Mouse (Mus musculus): ENCODE data around the gene Tmem243. TPM values are rescaled to one million over a fixed set of nuclear protein-coding genes. Genes with fewer than 3 reads are reported as not detected.

The Tmem243 gene
- polyA plus RNA-seq (2014; fragmentation: Nextera tagmentation; extraction: Ambion mirVana), result 31.2 and 37.5 TPM in 2 replicates

DNA sequence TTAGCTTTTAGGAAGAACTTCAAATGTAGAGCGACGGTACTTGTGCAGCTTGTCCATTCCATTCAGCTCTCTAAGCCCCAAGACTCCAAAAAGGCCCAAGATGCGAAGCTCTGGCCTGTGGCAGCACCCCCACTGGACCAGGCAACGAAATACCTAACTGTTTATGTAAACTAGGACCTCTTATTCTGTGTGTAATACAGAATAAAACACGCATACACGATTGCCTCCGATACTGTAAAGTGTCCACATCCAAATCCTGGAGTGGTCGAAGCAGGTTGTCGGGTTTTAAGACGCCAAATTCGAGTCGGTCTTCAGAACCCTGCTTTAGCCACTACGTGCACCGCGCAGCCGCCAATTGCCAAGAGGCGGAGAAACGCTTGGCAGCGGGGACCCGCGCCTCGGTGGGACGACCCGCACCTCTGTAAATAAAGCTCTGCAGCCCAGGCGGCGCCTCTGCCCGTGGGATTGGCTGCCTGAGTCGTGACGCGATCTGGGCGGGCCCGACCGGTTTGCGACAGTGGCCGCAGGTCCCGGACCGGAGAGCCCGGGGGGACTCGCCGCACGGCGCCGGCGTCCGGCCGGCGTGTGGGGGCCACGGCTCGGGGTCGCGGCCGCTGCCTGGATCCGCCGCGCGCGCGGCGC is at the start of gene Tmem243:
Gene Tmem243 (plus strand): TSS at position 462 of the 642 bp plus-strand sequence.
- Histone ChIP-seq H3K36me3 (ENCODE audit: insufficient read depth) (no peaks in the 10 kb centered on the region), H3K9ac (peak within 1 kb of the TSS; percentile 75), H3K9me3 (ENCODE audit: low read depth, low read length) (peaks cover 3% of the 10 kb centered on the region; the same call in 1 of the 2 replicates), H3K27ac (ENCODE audit: low read depth) (peak within 1 kb of the TSS; percentile 87), H3K27me3 (ENCODE audit: insufficient read depth, low read length) (peaks cover 4% of the 10 kb centered on the region), H3K4me1 (ENCODE audit: insufficient read depth) (no peaks in the 10 kb centered on the region), H3K4me2 (peak within 1 kb of the TSS; percentile 70), H3K4me3 (ENCODE audit: low read depth, low read length) (peak within 1 kb of the TSS; percentile 85)
- ATAC-seq (ENCODE audit: insufficient read depth) (peak; percentile 96), DNase-seq (peak; percentile 94)
- WGBS, result under 1% methylated on average over 59 of the region's 59 CpGs
- peak; percentile 1; the same call in 1 of the 2 replicates for TF ChIP-seq CTCF (IDR thresholded peaks at IDR 0.05; ENCODE audit: low read depth)

DNA sequence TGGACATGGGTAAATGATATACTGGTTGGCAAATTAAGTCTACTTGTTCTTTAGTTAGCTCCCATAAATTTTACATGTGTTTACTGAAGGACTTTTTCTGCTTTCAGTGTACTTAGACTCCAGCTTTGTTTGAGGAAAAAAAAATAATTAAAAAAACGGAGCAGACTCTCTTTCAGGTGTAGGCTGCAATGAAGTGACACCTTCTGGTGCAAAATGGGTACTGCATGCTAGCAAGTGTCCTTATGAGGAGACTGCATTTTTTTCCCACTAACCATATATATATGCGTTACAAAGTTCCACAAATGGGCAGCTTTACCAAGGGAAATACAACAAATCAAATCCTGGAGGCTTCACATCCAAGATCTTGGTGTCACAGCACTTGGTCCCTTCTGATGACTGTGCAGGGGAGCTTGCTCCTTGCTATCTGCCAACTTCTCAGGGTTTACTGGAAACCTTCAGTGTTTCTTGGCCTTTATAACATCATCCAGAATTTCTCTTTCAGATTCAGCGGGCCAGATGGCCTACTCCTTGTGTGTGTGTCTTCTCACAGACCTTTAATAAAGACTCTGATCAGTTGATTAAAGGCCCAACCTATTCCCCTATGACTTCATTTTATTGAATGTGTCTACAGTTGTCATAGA is 44.3 kb upstream of the Tmem243 start:
- H3K4me1 ChIP-seq (ENCODE audit: insufficient read depth), result no peaks in the 10 kb centered on the region
- DNase-seq (peak; percentile 87), ATAC-seq (ENCODE audit: insufficient read depth) (peak; percentile 69)
- H3K27ac ChIP-seq (ENCODE audit: low read depth), result no peak overlapping the region
- no peak overlapping the region for H3K4me3 ChIP-seq (ENCODE audit: low read depth, low read length)
- no peaks in the 10 kb centered on the region for H3K36me3 ChIP-seq (ENCODE audit: insufficient read depth)
- 28% methylated on average over 3 of the region's 3 CpGs for WGBS
- H3K4me2 ChIP-seq, result no peak overlapping the region
- no peak overlapping the region for H3K9ac ChIP-seq
- no peaks in the 10 kb centered on the region for H3K27me3 ChIP-seq (ENCODE audit: insufficient read depth, low read length)
- peak; percentile 80 for TF ChIP-seq CTCF (IDR thresholded peaks at IDR 0.05; ENCODE audit: low read depth)
- no peaks in the 10 kb centered on the region for H3K9me3 ChIP-seq (ENCODE audit: low read depth, low read length)

DNA sequence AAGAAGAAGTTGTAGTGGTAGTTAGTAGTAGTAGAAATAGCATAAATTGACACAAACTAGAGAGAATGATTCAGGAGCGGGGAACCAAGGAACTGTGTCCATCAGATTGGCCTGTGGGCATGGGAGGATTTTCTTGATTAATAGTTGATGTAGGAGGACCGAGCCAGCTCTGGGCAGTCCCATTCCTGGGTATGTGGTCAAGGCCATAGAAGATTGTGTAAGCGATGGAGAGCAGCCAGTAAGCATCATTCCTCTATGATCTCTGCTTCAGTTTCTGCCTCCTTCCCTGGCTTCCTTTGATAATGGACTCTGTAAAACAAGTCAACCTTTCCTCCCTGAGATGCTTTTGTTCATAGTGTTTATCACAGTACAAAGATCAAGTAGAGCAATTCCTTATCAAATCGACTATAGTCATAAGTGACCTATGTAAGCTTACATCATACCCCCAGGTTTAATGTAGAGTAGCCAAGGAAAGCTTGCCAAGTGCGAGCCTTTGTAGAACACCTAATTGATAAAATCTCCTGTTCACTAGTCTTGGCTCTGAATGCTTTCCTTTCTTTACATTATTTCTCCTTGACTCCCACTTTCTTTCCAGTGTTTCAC is 43.1 kb upstream of the Tmem243 start:
- WGBS, result 76% methylated on average over 5 of the region's 5 CpGs
- no peak overlapping the region for H3K4me3 ChIP-seq (ENCODE audit: low read depth, low read length)
- DNase-seq, result no peak
- H3K9me3 ChIP-seq (ENCODE audit: low read depth, low read length), result no peaks in the 10 kb centered on the region
- H3K27me3 ChIP-seq (ENCODE audit: insufficient read depth, low read length), result no peaks in the 10 kb centered on the region
- H3K36me3 ChIP-seq (ENCODE audit: insufficient read depth), result no peaks in the 10 kb centered on the region
- no peak for ATAC-seq (ENCODE audit: insufficient read depth)
- H3K9ac ChIP-seq, result no peak overlapping the region
- no peaks in the 10 kb centered on the region for H3K4me1 ChIP-seq (ENCODE audit: insufficient read depth)
- no peak overlapping the region for H3K4me2 ChIP-seq
- H3K27ac ChIP-seq (ENCODE audit: low read depth), result no peak overlapping the region
- TF ChIP-seq CTCF (IDR thresholded peaks at IDR 0.05; ENCODE audit: low read depth), result no peak

DNA sequence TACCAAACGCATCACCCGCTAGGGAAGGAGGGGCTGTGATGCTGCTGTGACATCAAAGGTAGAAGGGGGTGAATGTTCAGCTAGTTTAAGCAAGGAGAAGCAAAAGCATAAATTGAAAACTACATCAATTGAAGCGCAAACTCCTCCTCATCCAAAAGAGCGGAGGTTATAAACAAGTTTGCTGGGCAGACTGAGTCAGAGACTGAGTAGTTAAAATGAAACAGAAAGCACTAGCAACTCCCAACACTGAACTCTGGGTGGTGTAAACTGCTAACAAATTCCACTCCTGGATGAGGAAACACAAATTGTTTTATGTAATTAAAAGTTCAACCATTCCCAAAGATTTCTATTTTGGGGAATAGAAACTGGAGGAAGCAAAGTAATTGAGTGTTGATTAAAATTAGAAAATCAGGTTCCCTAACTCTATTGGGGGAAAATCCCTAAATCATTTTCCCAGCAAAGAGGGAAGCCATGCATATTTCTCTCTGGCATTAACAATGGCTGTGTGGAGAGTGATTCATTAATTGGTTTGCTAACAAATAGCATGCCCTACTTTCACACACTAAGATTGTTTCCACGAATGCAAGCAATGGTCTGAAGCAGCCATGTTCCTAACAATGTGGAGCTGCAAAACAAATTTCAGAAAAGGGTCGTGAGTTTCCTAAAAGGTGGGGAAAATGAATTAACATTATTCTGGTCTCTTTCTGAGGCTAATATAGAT is 41.0 kb upstream of the Tmem243 start:
- no peaks in the 10 kb centered on the region for H3K36me3 ChIP-seq (ENCODE audit: insufficient read depth)
- H3K4me3 ChIP-seq (ENCODE audit: low read depth, low read length), result no peak overlapping the region
- TF ChIP-seq CTCF (IDR thresholded peaks at IDR 0.05; ENCODE audit: low read depth), result no peak
- no peak for ATAC-seq (ENCODE audit: insufficient read depth)
- WGBS, result 66% methylated on average over 6 of the region's 6 CpGs
- no peaks in the 10 kb centered on the region for H3K27me3 ChIP-seq (ENCODE audit: insufficient read depth, low read length)
- no peaks in the 10 kb centered on the region for H3K4me1 ChIP-seq (ENCODE audit: insufficient read depth)
- DNase-seq, result no peak
- H3K27ac ChIP-seq (ENCODE audit: low read depth), result no peak overlapping the region
- H3K4me2 ChIP-seq, result no peak overlapping the region
- H3K9ac ChIP-seq, result no peak overlapping the region
- H3K9me3 ChIP-seq (ENCODE audit: low read depth, low read length), result no peaks in the 10 kb centered on the region

DNA sequence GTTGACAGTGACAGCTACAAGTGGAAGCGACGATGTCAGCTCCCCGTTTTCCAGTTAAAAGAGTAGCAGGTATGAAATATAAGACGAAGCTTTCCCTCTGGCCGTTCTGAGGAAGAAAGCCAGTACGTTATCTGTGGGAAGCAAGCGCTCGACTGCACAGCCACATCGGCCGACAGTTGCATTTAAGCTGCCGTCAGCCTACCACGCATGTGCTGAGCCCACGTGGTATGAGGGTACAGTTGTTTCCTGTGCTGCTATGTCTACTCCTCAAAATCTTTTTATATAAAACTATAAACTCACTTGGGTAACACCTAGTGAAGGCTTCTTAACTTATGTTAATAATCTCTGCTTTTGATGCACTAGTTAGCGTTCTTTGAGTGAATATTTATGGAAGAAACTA is 40.2 kb upstream of the Tmem243 start:
- Histone ChIP-seq H3K36me3 (ENCODE audit: insufficient read depth) (no peaks in the 10 kb centered on the region), H3K27me3 (ENCODE audit: insufficient read depth, low read length) (no peaks in the 10 kb centered on the region), H3K9ac (no peak overlapping the region), H3K27ac (ENCODE audit: low read depth) (no peak overlapping the region), H3K4me1 (ENCODE audit: insufficient read depth) (no peaks in the 10 kb centered on the region), H3K9me3 (ENCODE audit: low read depth, low read length) (no peaks in the 10 kb centered on the region), H3K4me2 (no peak overlapping the region), H3K4me3 (ENCODE audit: low read depth, low read length) (no peak overlapping the region)
- 82% methylated on average over 14 of the region's 14 CpGs for WGBS
- no peak for TF ChIP-seq CTCF (IDR thresholded peaks at IDR 0.05; ENCODE audit: low read depth)
- DNase-seq (no peak), ATAC-seq (ENCODE audit: insufficient read depth) (no peak)

DNA sequence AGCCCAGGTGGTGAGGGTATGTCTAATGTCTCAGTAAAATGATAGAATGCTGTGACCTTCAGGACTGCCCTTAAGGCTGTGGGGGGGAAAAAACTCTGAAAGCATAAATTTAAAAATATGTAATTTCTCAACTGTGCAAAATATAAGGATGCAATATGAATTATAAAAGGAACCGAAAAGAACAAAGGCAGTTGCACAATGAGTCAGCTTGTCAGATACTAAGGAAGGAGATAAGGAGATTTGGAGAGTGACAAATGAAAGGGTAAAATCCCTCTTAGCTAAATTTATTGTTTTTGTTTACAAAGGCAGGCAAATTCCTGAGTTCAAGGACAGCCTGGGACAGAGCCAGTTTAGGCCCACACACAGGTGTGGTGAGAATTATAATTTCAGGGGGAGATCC is 36.3 kb upstream of the Tmem243 start:
- DNase-seq (no peak), ATAC-seq (ENCODE audit: insufficient read depth) (no peak)
- H3K9me3 ChIP-seq (ENCODE audit: low read depth, low read length), result no peaks in the 10 kb centered on the region
- WGBS, result 87% methylated on average over 1 of the region's 1 CpGs
- H3K4me3 ChIP-seq (ENCODE audit: low read depth, low read length), result no peak overlapping the region
- no peaks in the 10 kb centered on the region for H3K27me3 ChIP-seq (ENCODE audit: insufficient read depth, low read length)
- H3K9ac ChIP-seq, result no peak overlapping the region
- H3K4me2 ChIP-seq, result no peak overlapping the region
- H3K4me1 ChIP-seq (ENCODE audit: insufficient read depth), result no peaks in the 10 kb centered on the region
- no peak for TF ChIP-seq CTCF (IDR thresholded peaks at IDR 0.05; ENCODE audit: low read depth)
- no peaks in the 10 kb centered on the region for H3K36me3 ChIP-seq (ENCODE audit: insufficient read depth)
- no peak overlapping the region for H3K27ac ChIP-seq (ENCODE audit: low read depth)

DNA sequence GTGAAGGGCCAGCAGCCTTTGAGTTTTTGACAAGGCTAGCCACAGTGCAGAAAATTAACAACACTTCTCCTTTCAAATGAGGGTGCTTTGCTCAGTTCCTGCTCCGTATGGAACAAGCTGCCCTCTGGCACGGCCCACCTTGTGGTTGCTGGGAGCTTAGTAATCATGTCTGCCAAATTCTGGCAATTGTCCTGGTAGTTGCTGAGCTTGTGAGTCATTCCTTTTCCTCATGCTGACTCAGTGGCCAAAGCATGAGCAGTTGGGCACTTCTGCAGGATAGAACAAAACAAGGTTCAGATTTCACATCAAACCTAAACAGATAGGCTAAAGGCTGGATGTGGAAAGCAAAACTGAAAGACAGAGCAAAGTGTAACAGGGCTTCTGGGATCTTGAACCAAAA is 31.6 kb upstream of the Tmem243 start:
- DNase-seq (peak; percentile 30), ATAC-seq (ENCODE audit: insufficient read depth) (no peak)
- 52% methylated on average over 2 of the region's 2 CpGs for WGBS
- TF ChIP-seq CTCF (IDR thresholded peaks at IDR 0.05; ENCODE audit: low read depth), result no peak
- Histone ChIP-seq H3K4me2 (no peak overlapping the region), H3K27me3 (ENCODE audit: insufficient read depth, low read length) (no peaks in the 10 kb centered on the region), H3K36me3 (ENCODE audit: insufficient read depth) (no peaks in the 10 kb centered on the region), H3K9ac (no peak overlapping the region), H3K27ac (ENCODE audit: low read depth) (no peak overlapping the region), H3K9me3 (ENCODE audit: low read depth, low read length) (no peaks in the 10 kb centered on the region), H3K4me1 (ENCODE audit: insufficient read depth) (no peaks in the 10 kb centered on the region), H3K4me3 (ENCODE audit: low read depth, low read length) (no peak overlapping the region)

Data from lung, embryonic 14.5 days (tissue).